Mouse (Mus musculus): ENCODE data around the gene Nova2. TPM values are rescaled to one million over a fixed set of nuclear protein-coding genes. Genes with fewer than 3 reads are reported as not detected.
A peak's percentile ranks its signal among the peaks of the same experiment; 100 is the strongest.

Nova2 gene
- total RNA-seq (2017), result not detected in 2 replicates

DNA sequence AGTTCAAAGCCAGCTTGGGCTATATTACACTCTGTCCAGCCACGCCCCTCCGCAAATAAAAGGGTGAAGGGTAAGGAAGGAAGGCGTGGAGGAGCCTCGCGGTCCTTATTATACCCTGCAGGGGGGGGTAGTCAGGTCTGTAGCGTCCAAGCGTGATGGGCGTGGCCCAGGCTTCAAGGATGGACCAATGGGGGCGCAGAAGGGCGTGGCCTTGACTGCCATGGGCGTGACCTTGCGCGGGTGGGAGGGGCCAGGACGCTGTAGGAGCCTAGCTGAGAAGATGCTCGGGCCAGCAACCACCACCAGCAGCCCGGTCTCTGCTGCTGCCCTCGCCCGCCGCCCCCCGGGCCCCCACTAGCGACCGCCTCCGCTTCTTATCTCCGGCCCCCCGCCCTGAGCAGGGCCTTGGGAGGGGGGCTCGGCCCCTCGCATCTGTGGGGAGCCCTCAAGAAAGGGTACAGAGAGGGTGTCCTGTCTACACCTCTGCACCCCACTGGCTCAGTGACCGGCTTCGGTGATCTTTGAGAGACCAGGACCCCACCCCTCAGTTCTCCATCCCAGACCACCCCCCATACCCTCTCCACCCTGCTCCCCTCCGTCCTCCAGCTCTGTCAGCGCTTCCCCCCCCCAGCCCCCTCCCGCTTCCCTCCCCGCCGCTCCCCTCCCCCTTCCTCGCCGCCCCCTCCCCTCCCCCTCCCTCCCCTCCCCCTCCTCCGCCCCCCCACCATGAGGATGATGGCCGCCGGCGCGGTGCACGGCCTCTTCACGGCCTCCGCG is at the start of gene Nova2:
Nova2 (plus strand) TSS at position 727 of the 777 bp plus-strand sequence.
- ATAC-seq (ENCODE audit: extremely low read depth, insufficient number of reproducible peaks, low FRiP score, poor library complexity, severe bottlenecking), result peak; percentile 27; the same call in 1 of the 2 replicates

DNA sequence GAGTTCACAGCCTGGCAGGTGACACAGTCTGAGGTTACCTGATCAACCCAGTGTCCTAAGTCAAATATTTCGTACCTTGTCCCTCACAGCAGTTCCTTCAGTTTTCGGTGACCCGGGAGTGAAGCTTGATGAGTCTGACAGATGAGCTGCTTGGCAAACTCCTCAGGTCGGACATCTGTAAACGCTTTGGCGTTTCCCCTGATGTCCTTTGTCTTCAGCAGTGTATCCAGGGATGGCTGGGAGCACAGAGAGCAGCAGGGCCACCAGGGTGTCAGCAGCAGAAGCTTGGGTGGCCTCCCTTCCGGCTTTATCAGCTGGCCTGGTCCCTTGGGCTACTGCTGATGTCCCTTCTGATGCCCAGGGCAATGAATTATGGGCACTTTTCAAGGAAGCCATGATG is 47.0 kb upstream of the Nova2 start:
- ATAC-seq (ENCODE audit: extremely low read depth, insufficient number of reproducible peaks, low FRiP score, poor library complexity, severe bottlenecking), result no peak

DNA sequence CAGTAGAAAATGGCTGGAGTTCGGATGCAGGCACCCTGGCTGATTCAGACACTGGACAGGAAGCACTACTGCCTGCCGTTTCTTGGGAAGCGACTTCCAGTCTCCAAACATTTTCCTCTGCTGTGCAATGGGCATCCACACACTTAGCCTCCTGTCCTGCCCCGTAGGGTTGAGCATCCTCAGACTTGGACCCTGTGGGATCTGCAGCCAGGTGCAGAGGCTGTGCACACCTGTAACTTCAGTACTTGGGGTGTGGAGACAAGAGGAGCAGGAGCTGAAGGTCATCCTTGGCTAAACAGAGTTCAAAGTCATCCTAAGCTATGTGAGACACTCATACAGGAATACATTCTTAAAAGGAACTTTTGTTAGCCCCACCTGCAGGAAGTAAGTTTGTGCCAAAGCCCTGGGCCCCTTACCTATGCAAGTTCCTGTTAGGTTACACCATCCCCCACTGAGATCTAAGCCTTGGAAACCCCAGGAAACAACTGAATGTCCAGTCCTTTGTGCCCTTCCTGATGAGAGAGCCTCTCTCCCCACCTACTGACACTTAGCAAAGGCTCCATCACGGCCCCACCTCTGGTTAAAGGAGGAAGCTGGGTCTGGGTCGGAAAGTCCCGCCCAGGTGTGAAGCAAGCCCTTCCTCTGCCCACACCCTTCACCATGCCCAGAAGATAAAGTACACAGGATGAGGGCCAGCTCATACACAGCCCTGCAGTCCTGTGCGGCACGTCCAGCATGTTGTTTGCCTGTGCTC is 41.5 kb upstream of the Nova2 start:
- ATAC-seq (ENCODE audit: extremely low read depth, insufficient number of reproducible peaks, low FRiP score, poor library complexity, severe bottlenecking), result peak; percentile 82

DNA sequence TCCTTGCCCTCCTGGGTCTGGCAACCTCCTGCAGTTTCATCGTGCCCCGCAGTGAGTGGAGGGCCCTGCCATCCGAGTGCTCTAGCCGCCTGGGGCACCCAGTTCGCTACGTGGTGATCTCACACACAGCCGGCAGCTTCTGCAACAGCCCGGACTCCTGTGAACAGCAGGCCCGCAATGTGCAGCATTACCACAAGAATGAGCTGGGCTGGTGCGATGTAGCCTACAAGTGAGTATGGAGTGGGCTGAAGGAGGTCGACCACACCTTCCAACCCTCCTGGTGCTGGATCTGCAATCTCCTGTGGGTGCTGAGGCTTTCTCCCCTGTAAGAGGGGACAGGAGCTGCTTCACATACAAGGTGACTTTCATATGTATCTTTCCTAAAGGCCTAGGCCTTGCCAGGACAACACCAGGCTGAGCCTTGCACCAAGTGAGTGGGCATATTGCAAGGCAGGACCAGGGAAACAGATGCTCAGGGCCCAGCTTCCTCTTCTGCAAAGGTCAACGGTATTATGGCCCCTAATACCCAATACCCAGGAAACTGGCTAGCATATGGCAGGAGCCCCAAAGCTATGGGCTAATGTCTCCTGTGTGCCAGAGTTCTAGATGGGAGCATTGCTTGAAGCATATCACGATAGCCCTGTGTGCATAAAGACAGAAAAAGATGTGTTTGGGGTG is 40.8 kb upstream of the Nova2 start:
- no peak for ATAC-seq (ENCODE audit: extremely low read depth, insufficient number of reproducible peaks, low FRiP score, poor library complexity, severe bottlenecking)

DNA sequence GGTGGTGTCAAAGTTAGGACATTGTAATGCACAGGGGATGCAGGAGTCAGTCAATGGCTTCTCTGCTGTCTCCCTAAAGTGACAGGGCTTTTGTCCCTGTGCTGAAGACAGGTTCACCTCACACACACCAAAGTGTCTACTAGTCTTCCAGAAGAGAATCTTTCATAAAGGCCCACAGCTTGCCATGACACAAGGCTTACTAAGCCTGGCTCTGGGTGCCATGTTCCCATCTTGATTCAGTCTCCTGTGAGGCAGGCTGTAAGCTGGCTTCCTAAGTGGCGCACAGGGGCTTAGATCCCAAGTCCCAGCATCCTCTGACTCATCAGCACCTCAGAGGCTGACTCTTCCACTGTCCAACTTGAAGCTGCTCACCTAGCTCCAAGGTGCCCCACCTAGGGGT is 38.7 kb upstream of the Nova2 start:
- ATAC-seq (ENCODE audit: extremely low read depth, insufficient number of reproducible peaks, low FRiP score, poor library complexity, severe bottlenecking), result no peak

DNA sequence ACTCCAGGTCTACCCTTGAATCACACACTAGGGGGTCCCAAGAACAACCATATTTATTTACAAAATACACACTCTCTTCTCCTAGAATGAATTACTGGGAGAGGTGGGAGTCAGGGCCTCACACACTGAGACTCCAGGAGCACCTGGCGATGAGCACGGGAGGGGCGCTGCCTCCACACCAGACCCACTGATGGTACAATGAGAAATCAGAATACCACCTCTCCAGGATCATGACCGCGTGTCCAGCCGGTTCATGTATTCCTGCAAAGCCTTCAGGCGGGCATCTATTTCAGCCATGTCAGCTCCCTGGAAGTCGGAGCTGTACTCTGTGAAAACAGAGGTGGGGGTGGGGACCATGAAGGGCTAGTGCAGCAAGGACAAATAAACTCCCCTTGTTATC is 34.8 kb upstream of the Nova2 start:
- ATAC-seq (ENCODE audit: extremely low read depth, insufficient number of reproducible peaks, low FRiP score, poor library complexity, severe bottlenecking), result no peak

DNA sequence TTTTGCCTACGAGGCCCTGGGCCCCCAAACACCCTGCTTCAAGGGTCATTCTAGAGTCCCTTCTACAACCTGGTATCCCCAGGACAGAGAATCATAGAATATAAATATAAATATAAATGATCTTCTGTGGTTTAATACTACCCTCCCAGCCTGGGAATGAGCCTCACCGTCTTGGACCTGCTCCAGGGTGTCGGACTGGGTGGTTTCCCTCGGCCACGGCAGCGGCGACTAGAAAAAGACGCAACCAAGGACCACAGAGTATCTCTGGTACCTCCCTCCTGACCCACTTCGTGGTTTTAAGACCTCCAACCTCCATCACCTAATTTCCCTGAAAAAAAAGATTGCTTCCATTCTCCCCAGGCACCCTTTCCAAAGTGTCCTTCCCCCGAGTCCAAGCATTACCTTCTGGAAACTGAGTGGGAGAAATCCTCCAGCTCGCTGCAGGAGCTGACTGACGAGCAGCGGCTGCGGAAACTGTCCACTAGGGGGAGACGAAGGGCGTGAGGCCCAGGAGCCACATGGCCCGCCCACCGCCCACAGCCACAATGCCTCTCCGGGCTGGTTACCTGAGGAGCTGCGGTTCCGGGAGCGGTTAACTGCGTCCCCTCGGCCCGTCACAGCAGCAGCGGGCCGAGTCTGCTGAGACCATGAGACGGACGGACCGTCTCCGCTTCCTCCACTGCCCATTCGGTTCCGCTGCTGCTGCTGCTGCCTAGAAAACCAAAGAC is 33.7 kb upstream of the Nova2 start:
- peak; percentile 75 for ATAC-seq (ENCODE audit: extremely low read depth, insufficient number of reproducible peaks, low FRiP score, poor library complexity, severe bottlenecking)

DNA sequence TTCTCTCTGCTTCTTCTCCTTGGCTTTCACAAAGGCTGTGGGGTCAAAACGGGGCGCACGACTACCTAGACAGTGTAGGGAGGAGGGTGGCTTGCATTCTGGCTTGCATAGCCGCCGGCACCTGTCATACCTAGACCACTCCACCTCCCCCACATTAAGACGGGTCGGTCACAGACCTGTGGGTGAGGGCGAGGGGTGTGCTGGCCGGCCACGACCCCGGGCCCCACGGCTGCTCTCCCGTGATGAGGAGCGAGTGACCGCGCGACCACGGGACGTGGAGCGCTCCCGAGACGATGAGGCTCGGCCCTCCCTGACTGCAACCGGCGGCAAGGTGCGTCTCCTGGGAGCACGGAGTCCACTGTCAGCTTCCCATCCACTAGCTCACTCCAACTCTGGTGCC is 32.7 kb upstream of the Nova2 start:
- ATAC-seq (ENCODE audit: extremely low read depth, insufficient number of reproducible peaks, low FRiP score, poor library complexity, severe bottlenecking), result no peak

DNA sequence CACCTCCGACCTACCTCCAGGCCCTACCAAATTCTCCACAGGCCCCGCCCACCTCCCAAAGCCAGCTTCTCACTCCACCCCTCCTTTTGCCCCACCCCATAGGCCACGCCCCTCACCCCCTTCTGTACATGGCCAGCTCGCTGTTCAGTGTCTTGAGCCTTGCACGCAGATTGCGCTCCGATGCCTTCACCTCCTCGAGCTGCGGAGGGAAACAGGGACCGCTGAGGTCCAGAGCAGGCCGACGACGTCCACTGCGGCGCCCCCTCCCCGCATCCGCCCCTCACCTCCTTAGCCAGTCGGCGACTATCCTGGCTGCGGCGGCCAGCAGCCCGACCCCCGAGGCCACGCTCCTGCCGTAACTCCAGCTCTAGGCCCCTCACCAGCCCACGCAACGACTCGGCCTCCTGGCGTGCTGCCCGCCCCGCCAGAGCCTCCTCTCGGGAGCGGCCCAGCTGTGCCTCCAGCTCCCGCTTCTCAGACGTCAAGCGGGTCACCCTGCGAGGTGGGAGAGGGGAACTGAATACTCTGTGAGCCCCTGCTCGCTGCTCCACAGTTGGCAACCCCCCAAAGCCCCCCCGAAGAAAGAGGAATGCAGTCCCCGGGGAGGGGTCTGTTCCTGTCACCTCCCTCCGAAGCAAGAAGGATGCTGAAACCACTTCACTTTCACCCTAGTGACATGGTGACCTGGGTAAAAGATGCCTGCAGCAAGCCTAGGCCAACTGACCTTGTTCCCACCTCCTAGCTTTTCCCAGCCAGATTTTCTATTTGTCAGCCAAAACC is 31.8 kb upstream of the Nova2 start:
- no peak for ATAC-seq (ENCODE audit: extremely low read depth, insufficient number of reproducible peaks, low FRiP score, poor library complexity, severe bottlenecking)

DNA sequence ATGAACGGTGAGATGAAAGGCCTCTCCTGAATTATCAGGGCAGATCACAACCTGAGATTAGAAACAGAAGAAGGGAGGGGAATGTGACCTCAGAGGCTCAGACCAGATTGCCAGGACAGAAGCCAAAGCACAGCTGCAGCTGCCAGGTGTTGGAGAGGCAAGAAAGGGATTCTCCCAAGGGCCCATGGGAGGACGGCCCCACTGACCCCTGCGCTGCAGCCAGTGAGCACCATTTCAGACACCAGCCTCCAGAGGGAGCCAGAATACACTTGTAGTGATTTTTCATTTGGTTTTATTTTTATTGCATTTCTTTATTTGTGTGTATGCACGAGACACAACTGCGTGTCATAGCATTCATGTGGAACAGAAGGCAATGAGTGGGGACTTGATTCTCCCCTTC is 29.2 kb upstream of the Nova2 start:
- no peak for ATAC-seq (ENCODE audit: extremely low read depth, insufficient number of reproducible peaks, low FRiP score, poor library complexity, severe bottlenecking)

DNA sequence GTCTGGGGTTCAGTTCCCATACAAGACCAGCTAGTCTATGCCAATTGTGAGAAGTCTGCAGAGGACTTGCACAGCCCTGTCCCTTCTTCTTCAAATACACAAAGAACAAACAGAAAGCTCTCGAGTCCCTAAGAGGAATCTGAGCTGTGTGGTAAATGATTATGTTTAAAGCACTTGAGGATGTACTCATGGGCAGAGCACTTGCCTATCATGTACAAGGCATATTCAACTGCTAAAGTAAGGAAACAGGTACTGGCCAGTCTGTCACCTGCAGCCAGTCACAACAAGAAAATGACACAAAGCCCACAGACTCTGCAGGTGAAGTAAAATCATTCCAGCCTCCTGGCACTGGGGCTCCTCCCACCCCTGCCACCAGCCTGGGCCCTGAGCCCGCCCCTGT is 25.2 kb upstream of the Nova2 start:
- no peak for ATAC-seq (ENCODE audit: extremely low read depth, insufficient number of reproducible peaks, low FRiP score, poor library complexity, severe bottlenecking)

DNA sequence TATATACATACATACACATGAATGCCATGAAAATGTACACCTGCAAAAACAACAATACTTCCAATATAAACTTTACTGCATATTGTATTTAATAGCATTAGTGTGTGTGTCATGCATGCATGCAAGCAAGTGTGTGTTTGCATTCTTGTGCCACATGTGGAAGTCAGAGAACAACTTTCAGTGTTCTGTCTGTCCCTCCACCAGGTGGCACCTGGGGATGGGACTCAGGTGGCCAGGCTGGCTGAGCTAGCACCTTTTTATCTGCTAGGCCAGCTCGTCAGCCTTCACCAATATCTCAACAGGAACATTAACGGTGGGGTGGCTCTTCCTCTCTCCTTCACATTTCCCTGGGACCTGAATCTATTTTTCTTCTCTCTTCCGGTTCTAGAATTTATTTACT is 23.2 kb upstream of the Nova2 start:
- no peak for ATAC-seq (ENCODE audit: extremely low read depth, insufficient number of reproducible peaks, low FRiP score, poor library complexity, severe bottlenecking)

DNA sequence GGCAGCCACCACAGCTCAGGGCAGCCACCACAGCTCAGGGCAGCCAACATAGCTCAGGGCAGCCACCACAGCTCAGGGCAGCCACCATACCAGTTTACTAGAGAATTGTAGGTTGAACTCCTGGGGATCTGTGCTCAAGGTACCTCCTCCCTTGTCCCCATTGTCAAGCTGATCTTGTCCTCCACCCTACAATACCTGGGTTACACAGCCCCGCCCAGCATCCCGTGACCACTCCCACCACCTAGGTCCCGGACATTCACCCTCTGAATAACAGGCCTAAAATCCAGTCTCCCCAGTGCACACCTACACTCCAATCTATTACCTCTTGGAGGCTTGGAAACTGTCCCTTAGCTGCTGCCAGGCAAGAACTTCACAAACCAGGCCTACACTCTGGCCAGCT is 20.7 kb upstream of the Nova2 start:
- ATAC-seq (ENCODE audit: extremely low read depth, insufficient number of reproducible peaks, low FRiP score, poor library complexity, severe bottlenecking), result no peak

DNA sequence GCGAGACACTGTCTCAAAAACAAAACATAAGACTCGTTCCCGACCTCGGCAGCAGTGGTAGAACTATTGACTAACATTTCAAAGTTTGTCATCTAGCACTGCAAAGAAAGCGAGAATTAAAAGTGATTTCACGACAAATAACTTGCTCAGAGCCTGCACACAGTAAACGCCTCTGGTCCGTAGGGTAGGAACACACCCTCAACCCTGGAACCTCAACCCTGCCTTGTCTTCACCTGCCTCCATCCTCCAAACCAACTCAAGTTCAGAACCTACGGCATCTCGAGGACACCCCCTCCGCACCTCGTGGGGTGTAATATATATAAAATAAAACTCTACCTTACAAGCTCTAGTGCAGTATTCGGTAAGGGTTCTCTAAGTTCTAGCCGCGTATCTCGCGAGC is 15.9 kb upstream of the Nova2 start:
- no peak for ATAC-seq (ENCODE audit: extremely low read depth, insufficient number of reproducible peaks, low FRiP score, poor library complexity, severe bottlenecking)

DNA sequence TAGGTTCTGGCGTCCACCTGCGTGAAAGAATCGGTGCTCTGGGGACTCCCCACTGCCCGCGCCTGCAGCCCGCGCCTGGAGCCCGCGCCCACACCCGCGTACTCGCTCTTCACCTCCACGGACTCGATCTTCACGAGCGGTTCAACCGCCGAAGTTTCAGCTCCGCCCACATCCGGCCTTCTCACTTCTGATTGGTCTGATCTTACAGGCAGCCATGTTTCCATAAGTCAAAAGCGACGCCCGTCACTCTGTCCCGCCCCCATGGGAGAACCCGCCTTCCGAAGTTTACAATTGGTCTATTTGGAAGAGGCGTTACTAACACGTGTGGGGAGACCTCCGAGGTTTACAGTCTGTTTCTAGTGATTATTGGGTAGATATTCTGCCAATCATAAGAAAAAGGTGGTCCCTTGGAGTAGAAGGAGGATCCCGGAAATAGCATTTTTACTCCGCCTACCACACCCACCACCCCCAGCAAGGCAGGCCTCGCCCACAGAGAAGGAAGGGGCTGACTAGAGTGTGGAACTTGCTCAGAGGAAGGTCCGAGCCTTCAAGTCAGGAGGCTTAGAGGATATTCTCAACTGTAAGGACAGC is 15.4 kb upstream of the Nova2 start, which contains the start of gene Ccdc61:
Ccdc61 (minus strand) TSS at position 175 of the 591 bp plus-strand sequence.
- peak; percentile 95 for ATAC-seq (ENCODE audit: extremely low read depth, insufficient number of reproducible peaks, low FRiP score, poor library complexity, severe bottlenecking)

DNA sequence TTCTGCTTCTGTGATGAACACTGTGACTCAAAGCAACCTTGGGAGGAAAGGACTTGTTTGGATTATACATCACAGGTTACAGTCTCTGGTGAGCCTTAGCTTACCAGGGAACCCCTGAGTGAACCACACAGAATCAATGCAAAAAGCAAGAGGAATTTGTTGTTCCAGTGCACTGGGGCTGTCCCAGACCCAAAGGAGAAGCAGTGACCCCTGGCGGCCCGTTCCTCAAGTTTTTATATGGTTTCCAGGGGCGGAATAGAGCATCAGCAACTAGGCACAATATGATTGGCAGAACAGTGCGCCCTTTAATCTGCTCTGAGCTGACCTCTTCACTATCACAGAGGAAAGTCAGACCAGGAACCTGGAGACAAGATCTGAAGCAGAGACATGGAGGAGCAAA is 9.4 kb upstream of the Nova2 start:
- no peak for ATAC-seq (ENCODE audit: extremely low read depth, insufficient number of reproducible peaks, low FRiP score, poor library complexity, severe bottlenecking)

DNA sequence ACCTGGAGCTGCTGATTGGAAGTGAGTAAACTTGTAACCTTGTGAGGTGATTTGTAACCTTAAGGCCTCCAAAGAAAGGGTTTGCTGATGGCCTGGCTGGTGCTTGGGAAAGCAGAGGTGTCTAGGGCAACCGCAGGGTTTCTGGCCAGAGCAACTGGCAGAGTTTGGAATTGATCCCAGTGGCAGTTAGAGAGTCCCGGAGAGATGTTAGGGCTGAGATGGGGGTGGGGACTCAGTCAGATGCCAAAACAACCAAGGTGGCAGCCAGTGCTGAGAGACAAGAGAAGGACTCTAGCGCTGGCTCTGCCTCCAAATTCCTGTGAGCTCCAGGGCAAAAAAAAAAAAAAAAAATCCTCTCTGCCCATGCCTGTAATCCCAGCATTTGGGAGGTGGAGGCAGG is 7.8 kb upstream of the Nova2 start:
- ATAC-seq (ENCODE audit: extremely low read depth, insufficient number of reproducible peaks, low FRiP score, poor library complexity, severe bottlenecking), result no peak

DNA sequence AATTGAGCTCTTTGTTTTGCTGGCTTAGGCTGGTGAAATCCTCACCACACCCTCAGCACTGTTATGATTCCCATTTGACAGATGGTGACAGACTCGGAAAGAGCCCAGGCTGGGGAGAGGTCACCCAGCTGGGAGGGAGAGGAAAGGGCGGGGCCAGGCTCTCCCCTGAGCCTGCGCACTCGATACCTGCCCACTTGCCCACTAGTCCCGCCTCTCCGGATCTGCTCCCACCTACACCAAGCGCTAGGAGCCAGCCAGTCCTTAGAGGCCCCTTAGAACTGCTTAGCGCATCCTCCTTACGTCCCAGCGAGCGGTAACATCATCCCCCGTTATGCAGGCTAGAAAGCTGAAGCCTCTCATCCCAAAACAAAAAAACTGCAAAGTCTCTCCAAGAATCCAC is 4.6 kb upstream of the Nova2 start:
- no peak for ATAC-seq (ENCODE audit: extremely low read depth, insufficient number of reproducible peaks, low FRiP score, poor library complexity, severe bottlenecking)
